Mouse (Mus musculus) stomach, postnatal 0 days (tissue): ENCODE results near the gene Sema3c.

Experiments used
- CTCF ChIP-seq: IDR thresholded peaks from 2 replicates; pipeline ENCODE4 v1.5.1; 2016; ENCODE audit warnings: antibody characterized with exemption, low read depth, mild to moderate bottlenecking, moderate library complexity
- EP300 ChIP-seq: optimal IDR thresholded peaks from 2 replicates; pipeline ENCODE3; 2016; ENCODE audit warnings: antibody characterized with exemption

GRCm38 (mm10) chr5:17647643-17648226, 73.7 kb downstream of the Sema3c start:
- no peak for TF ChIP-seq EP300
- no peak for TF ChIP-seq CTCF
